Mouse (Mus musculus) telencephalon, adult 2 months (tissue): ENCODE measurements around the gene Fam214a.

Experiments used
- DNase-seq: peaks from one replicate; pipeline ENCODE4 v3.0.0-alpha.2; 2011; ENCODE audit warnings: low read depth, low spot score

Gene Fam214a

GRCm38 (mm10) chr9:75025689-75026088 is 73.0 kb downstream of the Fam214a start:
- DNase-seq, result no peak

DNA sequence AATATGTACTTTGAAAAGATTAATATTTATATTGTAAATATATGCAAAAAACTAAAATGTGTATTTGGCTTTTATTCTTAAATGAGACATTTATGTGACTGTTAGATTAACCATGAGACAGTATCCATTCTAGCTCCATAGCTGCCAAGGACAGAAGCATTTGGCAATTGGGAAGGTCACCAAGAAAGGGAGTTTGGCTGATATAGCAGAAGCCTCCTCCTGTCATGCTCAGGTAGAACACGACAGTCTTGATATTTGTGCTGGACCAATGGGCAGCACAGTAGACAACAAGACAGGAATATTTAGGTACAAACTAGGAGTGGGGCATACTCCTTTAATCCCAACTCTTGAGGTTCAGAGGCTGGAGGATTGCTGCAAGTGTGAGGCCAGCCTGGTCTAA is 79.7 kb downstream of the Fam214a start:
- DNase-seq, result no peak

DNA sequence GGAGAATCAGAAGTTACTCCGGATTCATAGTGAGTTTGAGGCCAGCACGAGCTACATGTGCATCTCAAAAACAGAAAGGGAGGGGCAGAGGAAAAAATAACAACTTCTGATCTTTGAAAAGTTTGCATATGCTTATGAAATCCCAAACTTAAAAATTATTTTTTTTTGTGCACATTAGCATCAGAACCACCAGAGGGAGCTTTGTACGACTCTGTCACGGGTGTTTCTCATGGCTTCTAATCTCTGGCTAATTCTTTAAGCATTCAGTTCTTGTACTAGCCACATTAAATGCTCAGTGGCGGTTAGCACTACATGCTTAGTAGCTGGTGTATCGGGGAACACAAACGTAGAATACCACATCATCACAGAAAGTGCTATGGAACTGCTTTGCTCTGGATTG is 80.5 kb downstream of the Fam214a start:
- DNase-seq, result no peak

DNA sequence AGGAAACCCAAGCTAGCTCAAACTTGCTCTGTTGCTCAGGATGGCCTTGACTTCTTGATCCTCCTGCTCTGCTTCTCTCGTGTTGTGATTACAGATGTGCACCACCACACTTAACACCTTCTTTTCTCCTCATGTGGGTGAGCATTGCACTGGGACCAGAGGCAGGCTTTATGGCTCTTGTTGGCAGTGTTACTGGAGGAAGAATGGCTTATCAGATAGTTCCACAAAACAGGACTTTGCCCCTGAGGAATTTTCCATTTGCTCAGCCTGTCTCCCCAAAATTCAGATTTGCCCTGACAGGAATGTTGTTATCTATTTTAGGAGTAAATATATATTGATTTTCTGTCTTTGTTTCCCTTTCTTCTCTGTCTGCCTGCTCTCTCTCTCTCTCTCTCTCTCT is 82.0 kb downstream of the Fam214a start:
- no peak for DNase-seq

DNA sequence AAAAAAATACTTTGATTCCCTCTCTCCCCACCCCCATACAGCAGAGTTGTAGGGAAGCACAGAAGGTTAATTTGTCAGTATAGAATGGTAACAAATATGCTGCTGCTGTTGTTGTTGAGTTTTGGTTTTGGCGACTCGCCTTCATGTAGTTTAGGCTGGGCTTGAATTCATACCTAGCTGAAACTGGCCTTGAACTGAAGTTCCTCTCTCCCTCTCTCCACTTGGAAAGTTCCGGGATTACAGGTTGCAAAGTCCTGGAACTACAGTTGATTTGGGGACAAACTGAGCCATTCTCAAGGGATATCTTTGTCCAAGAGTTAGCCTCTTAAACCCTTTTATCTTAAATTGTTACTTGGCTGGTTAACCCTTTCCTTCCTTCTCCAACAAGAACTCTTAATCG is 83.3 kb downstream of the Fam214a start:
- DNase-seq, result no peak

- peak; percentile 89 for DNase-seq
These were observed 85.0 kb downstream of the Fam214a start, which contains the start of gene Arpp19 for GRCm38 (mm10) chr9:75037451-75038356. Gene Arpp19 (plus strand): TSS chr9:75037614.

DNA sequence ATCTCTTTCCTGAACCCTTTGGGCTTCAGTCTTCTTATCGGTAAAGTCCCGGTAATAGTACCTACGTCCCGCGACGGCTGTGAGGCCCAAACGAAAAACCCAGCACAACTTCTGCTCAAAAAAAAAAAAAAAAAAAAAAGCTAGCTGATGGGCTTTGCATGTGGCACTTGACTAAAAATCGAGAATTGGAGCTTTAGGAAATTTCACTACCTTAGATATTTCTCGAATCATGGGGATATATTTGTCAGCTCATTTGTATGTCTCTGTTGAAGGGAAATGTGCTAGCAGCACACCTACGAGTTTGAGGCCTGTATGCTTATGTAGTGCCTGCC is 85.6 kb downstream of the Fam214a start:
- DNase-seq, result no peak

DNA sequence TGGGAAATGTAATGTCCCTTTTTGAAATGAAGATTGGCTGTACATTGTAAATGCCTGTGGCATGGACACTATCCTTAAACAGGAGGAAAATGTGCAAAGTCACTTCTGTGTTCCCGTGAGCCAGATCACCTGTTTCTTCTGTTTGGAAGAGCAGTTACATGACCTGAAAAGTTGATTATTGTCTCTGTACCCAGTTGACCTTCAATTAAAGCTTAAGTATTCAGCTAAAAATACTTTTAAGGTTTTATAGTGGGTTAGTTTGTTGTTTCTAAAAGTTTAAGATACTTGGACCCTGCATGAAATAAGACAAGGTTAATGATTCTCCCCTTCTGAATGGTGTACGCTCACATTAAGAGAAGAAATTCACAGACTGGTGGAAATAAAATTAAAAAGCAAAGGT is 87.9 kb downstream of the Fam214a start:
- no peak for DNase-seq

- DNase-seq, result no peak
These were observed 89.3 kb downstream of the Fam214a start for GRCm38 (mm10) chr9:75041840-75042525.

- no peak for DNase-seq
These were observed 90.5 kb downstream of the Fam214a start for GRCm38 (mm10) chr9:75043191-75043590.

- DNase-seq, result no peak
These were observed 94.4 kb downstream of the Fam214a start for GRCm38 (mm10) chr9:75047079-75047478.

GRCm38 (mm10) chr9:75049100-75049499 is 96.4 kb downstream of the Fam214a start:
- no peak for DNase-seq

DNA sequence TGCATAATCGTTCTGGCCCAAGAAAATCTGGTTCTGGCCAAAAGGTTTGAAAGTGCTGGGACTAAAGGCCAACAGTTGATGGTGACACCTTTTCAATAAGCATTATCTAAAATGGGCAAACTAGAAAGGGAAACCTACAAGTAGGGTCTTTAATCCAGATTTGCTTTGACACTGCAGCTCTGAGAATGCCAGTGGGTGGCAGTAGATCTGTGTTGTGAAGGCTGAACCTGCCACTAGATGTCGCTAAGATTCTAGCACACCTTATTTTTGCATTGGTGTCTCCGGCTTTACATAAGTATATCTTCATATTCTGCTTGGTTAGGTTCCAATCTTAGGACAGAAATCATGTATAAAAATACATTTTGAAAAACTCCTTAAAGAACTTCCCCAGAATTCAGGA is 97.3 kb downstream of the Fam214a start:
- peak; percentile 78 for DNase-seq

GRCm38 (mm10) chr9:75051841-75052240 is 99.2 kb downstream of the Fam214a start:
- DNase-seq, result peak; percentile 81

- DNase-seq, result no peak
These were observed 102.4 kb downstream of the Fam214a start for GRCm38 (mm10) chr9:75055046-75055445.

DNA sequence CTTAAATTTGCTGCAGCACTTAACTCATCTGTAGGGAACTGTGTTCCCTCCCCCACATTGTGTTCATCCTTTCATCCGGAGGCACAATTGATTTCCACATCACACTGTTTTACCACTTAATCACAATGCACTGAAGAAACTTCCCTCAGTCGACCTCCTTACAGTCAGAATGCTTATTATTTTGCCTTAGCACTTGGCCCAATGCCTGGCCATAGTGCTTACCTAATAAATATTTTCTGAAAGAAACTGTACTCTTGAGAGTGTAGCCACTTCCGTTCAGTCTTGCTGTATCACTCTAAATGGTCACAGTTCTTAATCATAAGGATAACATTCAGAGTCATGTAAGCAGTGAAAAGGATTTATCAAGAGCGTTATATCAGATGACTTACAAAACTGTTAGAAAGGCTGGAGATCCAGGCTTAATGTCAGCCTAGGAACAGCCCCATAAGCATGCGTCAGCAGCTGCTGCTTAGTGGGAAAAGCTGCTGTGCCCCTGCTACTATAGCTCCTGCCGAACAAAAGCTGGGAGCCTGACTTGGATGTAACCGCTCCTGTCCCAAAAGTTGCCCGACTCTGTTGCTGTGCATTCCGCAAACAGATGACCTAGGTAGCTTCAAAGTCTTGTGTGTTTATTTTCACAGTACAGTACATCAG is 112.1 kb downstream of the Fam214a start:
- no peak for DNase-seq

- no peak for DNase-seq
These were observed 117.9 kb downstream of the Fam214a start, which contains the start of gene Myo5a for GRCm38 (mm10) chr9:75070457-75071028. Gene Myo5a (plus strand): TSS chr9:75071015.

GRCm38 (mm10) chr9:75071029-75071705 is 118.5 kb downstream of the Fam214a start:
- peak; percentile 54 for DNase-seq

DNA sequence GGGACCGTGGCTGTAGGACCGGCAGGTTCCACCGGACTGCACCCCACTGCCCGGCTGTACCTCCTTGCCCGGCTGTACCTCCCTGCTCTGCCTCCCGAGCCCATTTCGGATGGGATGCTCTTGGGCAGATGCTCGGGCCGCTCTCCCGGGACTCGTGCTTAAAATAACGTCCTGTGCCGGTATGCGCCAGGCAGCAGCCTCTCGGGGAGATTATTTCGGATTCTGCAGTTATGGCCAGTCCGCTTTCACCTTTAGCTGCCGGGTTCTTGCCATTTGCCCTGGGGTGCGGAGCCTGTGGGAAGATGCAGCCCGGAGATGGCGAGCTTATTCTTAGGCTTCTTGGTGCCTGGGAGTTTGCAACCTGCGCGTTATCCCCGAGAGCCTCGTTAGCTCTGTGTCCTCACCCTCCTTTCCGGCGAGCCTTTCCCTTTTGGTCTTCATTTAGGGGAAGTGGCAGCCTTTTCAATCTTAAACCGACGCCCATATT is 119.1 kb downstream of the Fam214a start:
- no peak for DNase-seq

- DNase-seq, result no peak
These were observed 119.7 kb downstream of the Fam214a start for GRCm38 (mm10) chr9:75072361-75072760.

- no peak for DNase-seq
These were observed 124.5 kb downstream of the Fam214a start for GRCm38 (mm10) chr9:75077191-75077590.
